Mouse (Mus musculus) frontal cortex, postnatal 25 days (tissue): ENCODE data around the gene Map3k3.
A peak's percentile ranks its signal among the peaks of the same experiment; 100 is the strongest.

Experiments
- DNase-seq, 2 experiments: peaks; one replicate each; pipeline ENCODE4 v3.0.0; 2022; ENCODE audit warnings: low spot score in 2 of 2

Gene Map3k3

DNA sequence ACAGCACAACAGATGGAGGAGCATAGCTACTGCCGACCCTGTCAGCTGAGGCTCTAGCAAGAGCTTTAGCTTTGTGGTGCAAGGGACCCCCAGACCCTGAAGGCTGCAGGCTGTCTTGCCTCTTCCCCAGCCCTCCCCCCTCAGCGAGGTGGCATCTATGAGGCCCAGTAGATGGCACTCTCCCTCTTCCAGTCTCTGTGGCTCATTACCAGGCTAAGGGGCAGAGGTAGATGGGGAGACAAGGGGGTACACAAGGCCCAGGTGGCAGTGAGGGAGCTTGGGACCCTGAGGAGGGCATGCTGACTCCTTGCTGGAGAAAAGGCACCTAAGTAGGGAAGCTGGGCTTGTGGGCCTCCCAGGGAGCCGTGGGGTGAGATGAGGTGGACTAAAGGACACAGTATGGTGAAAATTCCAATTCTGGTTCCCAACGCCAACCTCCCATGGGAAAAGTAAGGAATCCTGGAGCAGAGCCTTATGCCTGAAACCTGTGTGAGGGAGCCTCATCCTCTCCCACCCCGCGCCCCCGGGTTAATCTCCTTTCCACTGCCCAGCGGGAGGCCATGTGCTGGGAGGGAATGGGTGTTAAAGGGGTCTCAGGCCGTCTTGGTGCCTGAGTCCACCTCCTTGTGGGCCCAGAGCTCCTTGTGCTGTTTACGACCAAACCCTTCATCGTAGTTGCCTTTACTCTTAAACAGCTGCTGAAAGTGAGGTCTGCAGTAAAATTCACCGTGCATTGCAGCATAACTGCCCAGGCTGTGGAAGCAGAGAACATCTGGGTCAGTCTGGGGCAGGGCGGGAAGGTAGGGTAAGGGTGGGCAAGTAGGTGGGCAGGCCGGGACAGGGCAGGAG is 73.9 kb downstream of the Map3k3 start:
- DNase-seq, result no peak

DNA sequence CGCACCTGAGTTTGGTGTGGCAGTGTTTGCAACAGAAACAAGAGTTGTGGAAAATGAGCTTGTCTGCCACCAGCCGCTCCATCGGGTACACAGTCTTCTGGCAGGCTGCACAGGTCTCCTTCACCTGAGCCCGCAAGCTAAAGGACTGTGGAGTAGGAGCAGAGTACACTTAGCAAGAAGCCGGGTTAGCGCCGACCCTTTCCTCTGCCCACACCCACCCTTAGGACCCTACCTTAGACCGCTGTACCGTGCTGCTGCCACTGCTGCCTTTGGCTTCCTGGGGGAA is 74.5 kb downstream of the Map3k3 start:
- DNase-seq, result no peak

- no peak for DNase-seq
Measured at GRCm38 (mm10) chr11:106159216-106159920, 75.0 kb downstream of the Map3k3 start.

GRCm38 (mm10) chr11:106159921-106160840 is 75.8 kb downstream of the Map3k3 start:
- DNase-seq, result peak; percentile 62 to 74

DNA sequence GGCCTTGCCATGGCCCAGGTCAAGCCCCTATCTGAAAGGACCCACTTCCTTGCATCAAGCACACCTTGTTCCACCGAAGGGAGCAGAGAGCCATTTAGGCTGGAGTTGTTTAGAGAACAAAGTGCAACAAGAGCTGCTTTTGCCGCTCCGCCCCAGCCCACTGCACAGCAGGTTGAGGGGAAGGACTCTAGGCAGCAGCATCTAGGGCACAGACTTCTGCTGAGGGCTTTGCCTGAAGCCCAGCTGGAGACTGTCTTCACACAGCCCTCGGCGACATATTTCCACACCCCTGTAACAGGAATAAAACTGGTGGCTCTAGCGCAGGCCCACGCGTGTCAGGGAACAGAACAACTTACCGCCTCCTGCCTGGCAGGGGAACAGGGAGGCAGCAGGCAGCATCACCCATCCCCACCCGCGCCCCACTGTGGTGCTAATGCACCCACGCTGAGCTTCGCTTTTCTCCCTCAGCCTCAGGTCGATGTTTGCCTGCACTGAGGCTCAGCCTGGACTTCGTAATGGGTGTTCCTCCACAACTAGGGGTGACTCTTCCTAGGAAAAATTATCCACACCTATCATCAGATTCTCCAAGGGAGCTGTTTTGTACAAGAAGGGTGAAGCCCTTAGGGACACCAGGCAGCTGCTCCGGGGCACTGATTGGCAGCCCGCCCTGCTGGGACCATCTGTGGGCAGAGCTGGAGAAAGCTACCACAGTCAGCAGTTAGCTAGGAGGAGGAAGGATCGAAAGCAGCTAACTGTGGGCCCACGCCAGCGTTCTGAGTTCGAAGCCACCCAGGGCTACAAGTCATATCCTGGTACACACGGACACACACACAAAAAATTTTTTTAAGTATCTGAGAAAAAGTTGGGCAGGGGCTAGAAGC is 76.7 kb downstream of the Map3k3 start, which contains the start of the genes Gm10840 and Limd2:
Gene Gm10840, plus strand, starts transcription at position 10 of the 881 bp plus-strand sequence.
Gene Limd2, minus strand, starts transcription at position 20 of the 881 bp plus-strand sequence.
- peak; percentile 74 to 77 for DNase-seq

DNA sequence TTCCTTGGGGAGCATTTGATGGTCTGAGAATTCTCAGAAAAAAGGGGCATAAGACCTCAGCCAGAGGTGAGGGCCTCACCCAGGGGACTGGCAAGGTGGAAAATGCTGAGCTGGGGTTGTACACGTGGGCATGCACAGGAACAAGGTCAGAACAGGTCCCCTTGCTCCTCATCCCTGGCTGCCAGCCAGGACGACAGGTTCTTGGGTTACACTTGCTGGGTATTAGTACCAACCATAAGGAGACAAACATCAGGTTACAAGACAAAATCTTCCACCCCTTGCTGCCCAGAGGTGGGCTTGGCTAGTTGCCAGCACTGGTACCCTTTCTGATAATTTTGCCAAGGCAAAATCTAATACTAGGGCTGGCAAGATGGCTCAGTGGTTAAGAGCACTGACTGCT is 77.8 kb downstream of the Map3k3 start:
- DNase-seq, result no peak

- DNase-seq, result no peak
Measured at GRCm38 (mm10) chr11:106163546-106163945, 79.1 kb downstream of the Map3k3 start.

- no peak for DNase-seq
Measured at GRCm38 (mm10) chr11:106164601-106165180, 80.3 kb downstream of the Map3k3 start.

- DNase-seq, result no peak
Measured at GRCm38 (mm10) chr11:106167435-106167834, 83.0 kb downstream of the Map3k3 start.

GRCm38 (mm10) chr11:106170807-106171206 is 86.4 kb downstream of the Map3k3 start:
- no peak for DNase-seq

DNA sequence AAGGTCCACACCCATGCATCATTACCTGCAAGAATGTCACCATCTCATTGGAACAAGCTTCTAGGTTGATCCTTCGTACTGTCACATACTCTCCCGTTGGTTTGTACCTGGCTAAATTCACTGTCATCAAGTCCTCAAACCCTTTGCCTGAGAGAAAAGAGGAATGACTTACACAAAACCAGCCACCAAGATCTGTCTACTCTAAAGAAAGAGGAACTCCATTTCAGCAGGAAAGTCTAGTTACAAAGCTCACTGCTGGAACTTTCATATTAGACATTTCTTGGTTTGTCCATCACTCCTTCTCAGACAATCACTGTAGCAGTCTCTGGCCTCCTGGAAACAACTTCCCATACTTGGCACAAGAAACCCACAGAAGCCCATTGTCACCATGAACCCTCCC is 88.8 kb downstream of the Map3k3 start:
- no peak for DNase-seq

GRCm38 (mm10) chr11:106174372-106174771 is 90.0 kb downstream of the Map3k3 start:
- DNase-seq, result no peak

DNA sequence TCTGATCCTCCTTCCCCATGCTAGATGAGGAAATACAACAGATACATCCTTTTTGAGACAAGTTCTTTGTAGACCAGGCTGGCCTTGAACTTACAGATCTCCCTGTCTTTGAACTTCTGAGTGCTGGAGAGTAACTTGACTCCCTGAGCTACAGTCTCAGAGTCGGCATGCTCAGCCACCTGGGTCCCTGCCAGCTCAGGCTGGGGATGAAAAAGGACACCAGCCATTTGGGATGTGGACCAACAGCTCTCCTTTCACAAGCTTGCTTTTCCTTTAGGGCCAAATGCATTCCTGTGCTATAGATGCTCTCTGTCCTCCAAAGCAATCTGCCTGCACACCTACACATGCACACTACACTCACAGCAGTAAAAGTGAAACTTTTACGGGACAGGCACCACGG is 90.7 kb downstream of the Map3k3 start:
- no peak for DNase-seq

DNA sequence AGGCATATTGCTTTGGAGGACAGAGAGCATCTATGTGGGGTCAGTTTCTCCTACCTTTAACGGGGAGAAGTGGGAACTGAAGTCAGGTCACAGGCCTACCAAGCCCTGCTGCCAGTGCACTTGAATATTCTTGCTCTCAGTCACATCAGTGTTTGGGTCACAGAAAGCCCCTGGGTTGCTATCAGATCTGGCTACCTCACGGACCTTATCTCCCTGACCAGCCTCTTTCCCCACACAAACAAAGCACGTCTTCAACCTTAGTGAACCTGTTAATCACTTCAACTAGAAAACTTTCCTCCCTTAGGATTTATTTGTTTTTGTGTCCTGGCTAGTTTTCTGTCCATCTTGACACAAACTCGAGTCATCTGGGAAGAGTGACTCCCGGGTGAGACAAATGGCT is 92.0 kb downstream of the Map3k3 start:
- DNase-seq, result no peak

- DNase-seq, result no peak
Measured at GRCm38 (mm10) chr11:106178036-106178782, 93.8 kb downstream of the Map3k3 start.

DNA sequence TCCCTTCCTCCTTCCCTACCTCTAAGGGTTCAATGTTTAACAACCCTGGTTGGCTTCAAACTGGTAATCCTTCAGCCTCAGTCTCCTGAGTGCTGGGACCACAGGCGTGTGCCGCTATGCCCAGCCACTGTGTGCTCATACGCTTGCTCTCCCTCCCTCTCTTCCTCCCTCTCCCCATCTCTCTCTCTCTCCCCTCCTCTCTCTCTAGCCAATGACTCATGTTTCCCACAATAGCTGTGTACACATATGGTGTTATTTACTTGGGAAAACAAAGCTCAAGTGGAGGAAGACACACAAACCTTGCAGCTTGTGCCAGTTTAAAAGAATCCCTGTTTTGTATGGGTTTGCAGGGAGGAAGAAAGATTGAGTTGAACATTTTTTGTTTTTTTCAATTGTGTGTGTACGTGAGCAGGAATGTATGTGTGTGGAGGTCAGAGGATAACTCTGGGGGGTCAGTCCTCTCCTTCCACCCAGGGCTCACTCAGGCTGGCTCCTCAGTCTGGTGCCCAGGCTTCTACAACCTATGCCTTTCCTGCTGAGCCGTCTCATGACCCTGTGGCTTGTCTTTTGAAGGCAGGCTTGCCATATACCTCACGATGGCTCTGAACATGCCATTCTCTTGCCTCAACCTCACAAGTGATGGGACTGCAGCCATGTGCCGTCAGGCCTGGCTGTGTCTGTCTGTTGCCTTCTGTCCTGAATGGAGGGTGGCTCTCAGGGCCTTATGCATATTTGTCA is 95.5 kb downstream of the Map3k3 start:
- DNase-seq, result no peak

DNA sequence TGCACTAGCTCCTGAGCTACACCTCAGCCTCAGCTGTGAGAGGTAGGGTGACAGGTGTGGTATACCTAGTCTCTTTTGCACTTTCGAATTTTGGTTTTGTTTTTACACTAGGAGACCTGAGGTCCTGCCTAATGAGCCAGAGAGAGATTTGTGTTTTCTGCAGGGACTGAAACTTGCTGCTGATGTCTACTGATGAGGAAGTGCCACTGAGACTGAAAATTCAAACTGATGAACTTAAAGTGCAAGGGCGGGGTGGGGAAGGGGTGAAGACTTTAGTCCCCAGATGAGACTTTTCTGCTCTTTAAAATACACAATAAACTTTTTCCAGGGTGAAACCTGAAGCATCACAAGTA is 96.0 kb downstream of the Map3k3 start:
- DNase-seq, result no peak

DNA sequence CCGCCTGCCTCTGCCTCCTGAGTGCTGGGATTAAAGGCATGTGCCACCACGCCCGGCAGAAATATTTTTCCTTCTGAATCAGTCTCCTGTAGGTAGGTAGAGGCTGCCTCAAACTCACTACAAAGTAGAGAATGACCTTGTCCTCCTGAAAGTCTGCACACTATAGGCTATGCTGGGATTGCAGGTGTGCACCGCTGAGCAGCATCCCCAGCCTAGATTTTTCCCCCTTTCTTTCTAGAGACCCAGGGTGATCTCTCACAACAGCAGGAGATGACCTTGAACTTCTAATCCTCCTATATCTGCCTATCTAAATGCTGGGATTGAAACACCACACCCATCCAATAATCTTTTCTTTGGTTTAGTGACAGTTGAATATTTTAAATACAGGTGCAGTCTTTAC is 102.9 kb downstream of the Map3k3 start:
- DNase-seq, result no peak

DNA sequence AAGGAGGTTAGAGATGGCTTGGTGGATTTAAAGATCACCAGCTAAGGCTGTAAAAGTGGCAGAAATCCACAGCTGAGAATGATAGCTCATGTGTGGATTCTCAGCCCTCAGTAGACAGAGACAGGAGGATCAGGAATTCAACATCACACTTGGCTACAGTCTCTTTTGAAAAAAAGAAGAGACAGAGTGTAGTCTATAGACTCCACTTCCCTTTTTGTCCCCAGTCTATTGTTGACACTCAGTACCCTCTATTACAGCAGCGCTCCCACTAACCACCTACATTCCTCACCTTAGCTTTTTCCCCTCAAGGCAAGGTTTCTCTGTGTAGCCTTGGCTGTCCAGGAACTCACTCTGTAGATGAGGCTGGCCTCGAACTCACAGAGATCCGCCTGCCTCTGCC is 107.3 kb downstream of the Map3k3 start:
- DNase-seq, result no peak
